Comparison of ENCODE assay signal across 9 mouse cellular contexts in genomic region chrX:50924629-50925364, GRCm38 (mm10). TPM values are rescaled to one million over a fixed set of nuclear protein-coding genes. Genes with fewer than 3 reads are reported as not detected.
DNase-seq lines count a peak whose midpoint lies in the region; ATAC-seq and TF ChIP-seq lines count a peak whose summit lies in the region.
"Had no signal": no experiment of that assay in that cellular context is flagged by ENCODE, and none has a peak within 500 bp of the region (broad histone marks: within the 10 kb centered on the region; RNA-seq: fewer than 3 reads in every experiment).

No protein-coding gene starts in this region.

- H3K27ac ChIP-seq in forebrain, embryonic 14.5 days (ENCODE audit: low read depth, low read length) = no peak overlapping the region
- no peak overlapping the region for H3K27ac ChIP-seq in forebrain, embryonic 15.5 days (replicated peaks)
- no peak overlapping the region for H3K27ac ChIP-seq in hindbrain, postnatal 0 days
- H3K27ac ChIP-seq: midbrain, embryonic 12.5 days had no signal

- peak; percentile 37; the same call in 1 of the 2 replicates for TF ChIP-seq CTCF in brain, embryonic 14.5 days (IDR thresholded peaks at IDR 0.05; ENCODE audit: borderline replicate concordance, extremely low read depth, insufficient read depth, insufficient read length)
- TF ChIP-seq CTCF in hindbrain, postnatal 0 days (IDR thresholded peaks at IDR 0.05; ENCODE audit: low read depth) = peak; percentile 42; the same call in 1 of the 2 replicates

- H3K9me3 ChIP-seq in forebrain, embryonic 14.5 days (replicated peaks; ENCODE audit: control insufficient read depth, low read length) = no peaks in the 10 kb centered on the region
- no peaks in the 10 kb centered on the region for H3K9me3 ChIP-seq in forebrain, embryonic 15.5 days
- H3K9me3 ChIP-seq in hindbrain, postnatal 0 days (ENCODE audit: low read length) = no peaks in the 10 kb centered on the region
- H3K9me3 ChIP-seq: midbrain, embryonic 12.5 days had no signal

- peak; percentile 49 for DNase-seq in forebrain, embryonic 14.5 days (ENCODE audit: low spot score)
- DNase-seq in 3T3-L1 (ENCODE audit: low read depth, low spot score) = peak; percentile 10
- DNase-seq in brain, embryonic 14.5 days (ENCODE audit: low read depth) = peak; percentile 42
- peak; percentile 40 for DNase-seq in hindbrain, postnatal 0 days (ENCODE audit: low spot score)
- DNase-seq in lung, postnatal 25 days (ENCODE audit: low spot score) = peak; percentile 22
- no peak for DNase-seq in urinary bladder, postnatal 10 days (ENCODE audit: low spot score)

- H3K4me2 ChIP-seq in forebrain, embryonic 14.5 days (ENCODE audit: low read length) = no peak overlapping the region
- no peak overlapping the region for H3K4me2 ChIP-seq in forebrain, embryonic 15.5 days (replicated peaks)
- no peak overlapping the region for H3K4me2 ChIP-seq in hindbrain, postnatal 0 days (ENCODE audit: low read depth, low read length)
- H3K4me2 ChIP-seq: midbrain, embryonic 12.5 days had no signal

- no peak overlapping the region for H3K9ac ChIP-seq in forebrain, embryonic 14.5 days (ENCODE audit: low read length)
- no peak overlapping the region for H3K9ac ChIP-seq in forebrain, embryonic 15.5 days (replicated peaks)
- no peak overlapping the region for H3K9ac ChIP-seq in hindbrain, postnatal 0 days (replicated peaks; ENCODE audit: low read length)
- H3K9ac ChIP-seq: midbrain, embryonic 12.5 days had no signal

- H3K4me3 ChIP-seq in forebrain, embryonic 14.5 days (ENCODE audit: low read depth, low read length) = no peak overlapping the region
- H3K4me3 ChIP-seq in forebrain, embryonic 15.5 days = no peak overlapping the region
- H3K4me3 ChIP-seq in hindbrain, postnatal 0 days (ENCODE audit: low read length) = no peak overlapping the region
- H3K4me3 ChIP-seq: midbrain, embryonic 12.5 days had no signal

- TF ChIP-seq POLR2A in brain, embryonic 14.5 days (IDR thresholded peaks at IDR 0.05; ENCODE audit: borderline replicate concordance, extremely low read depth, insufficient read depth, insufficient read length, poor library complexity, severe bottlenecking) = no peak

- no peak for ATAC-seq in forebrain, embryonic 14.5 days
- ATAC-seq in forebrain, embryonic 15.5 days (replicated peaks) = no peak
- ATAC-seq in hindbrain, postnatal 0 days = no peak
- ATAC-seq in erythroid progenitor cell, adult 5-6 weeks (replicated peaks; ENCODE audit: low FRiP score, poor library complexity, severe bottlenecking) = no peak

- no peaks in the 10 kb centered on the region for H3K36me3 ChIP-seq in forebrain, embryonic 14.5 days (ENCODE audit: control insufficient read depth, insufficient read depth, low read length)
- H3K36me3 ChIP-seq in forebrain, embryonic 15.5 days = no peaks in the 10 kb centered on the region
- H3K36me3 ChIP-seq in hindbrain, postnatal 0 days (ENCODE audit: insufficient read depth, low read length) = no peaks in the 10 kb centered on the region
- H3K36me3 ChIP-seq: midbrain, embryonic 12.5 days had no signal

- WGBS in forebrain, embryonic 14.5 days = 39% methylated on average over 18 of the region's 18 CpGs
- 45% methylated on average over 18 of the region's 18 CpGs for WGBS in forebrain, embryonic 15.5 days
- whole genome bisulfite sequencing in hindbrain, postnatal 0 days = 43% methylated on average over 18 of the region's 18 CpGs

- no peaks in the 10 kb centered on the region for H3K27me3 ChIP-seq in forebrain, embryonic 14.5 days (replicated peaks; ENCODE audit: control insufficient read depth, insufficient read depth, low read length)
- no peaks in the 10 kb centered on the region for H3K27me3 ChIP-seq in forebrain, embryonic 15.5 days
- H3K27me3 ChIP-seq in hindbrain, postnatal 0 days (ENCODE audit: insufficient read depth, low read length) = no peaks in the 10 kb centered on the region
- H3K27me3 ChIP-seq: midbrain, embryonic 12.5 days had no signal

- H3K4me1 ChIP-seq in forebrain, embryonic 14.5 days (ENCODE audit: control insufficient read depth, insufficient read depth, low read length) = no peaks in the 10 kb centered on the region
- no peaks in the 10 kb centered on the region for H3K4me1 ChIP-seq in forebrain, embryonic 15.5 days
- H3K4me1 ChIP-seq in hindbrain, postnatal 0 days (ENCODE audit: insufficient read depth, low read length) = no peaks in the 10 kb centered on the region
- H3K4me1 ChIP-seq: midbrain, embryonic 12.5 days had no signal

RNA-seq across cellular contexts. Expression of gene Frmd7, which starts 17.7 kb away (rescaled TPM):
- polyA plus RNA-seq in forebrain, embryonic 14.5 days (2014; fragmentation: Nextera tagmentation; extraction: Ambion mirVana) = 0.10 and 0.26 TPM in 2 replicates
- polyA plus RNA-seq in forebrain, embryonic 15.5 days (2015; fragmentation: Nextera tagmentation; extraction: Ambion mirVana) = 0.32 TPM in 2 replicates
- 0.23 and 0.34 TPM in 2 replicates for polyA plus RNA-seq in brain, embryonic 14.5 days (2012; rRNA removed)
- 0.50 and 0.52 TPM in 2 replicates for total RNA-seq in hindbrain, postnatal 0 days (2014; rRNA removed)
- polyA plus RNA-seq in hindbrain, postnatal 0 days (2015; fragmentation: Nextera tagmentation; extraction: Ambion mirVana) = 0.09 and 0.36 TPM in 2 replicates
- total RNA-seq in erythroid progenitor cell, adult 5-6 weeks (2015; ENCODE audit: low replicate concordance) = not detected in 2 replicates
- total RNA-seq in erythroid progenitor cell, adult 5-6 weeks (2017; ENCODE audit: low replicate concordance) = not detected in 2 replicates
- polyA plus RNA-seq: midbrain, embryonic 12.5 days had no signal
